Mouse (Mus musculus) adrenal gland (tissue): ENCODE results near the gene Slc22a23.

ENCODE experiments used
- intact Hi-C: fragments of 180-260 bp; cut with DNase I; formaldehyde crosslinking; loops from one replicate; pipeline ENCODE4 v1.15.1; 2025

Slc22a23 gene

DNA sequence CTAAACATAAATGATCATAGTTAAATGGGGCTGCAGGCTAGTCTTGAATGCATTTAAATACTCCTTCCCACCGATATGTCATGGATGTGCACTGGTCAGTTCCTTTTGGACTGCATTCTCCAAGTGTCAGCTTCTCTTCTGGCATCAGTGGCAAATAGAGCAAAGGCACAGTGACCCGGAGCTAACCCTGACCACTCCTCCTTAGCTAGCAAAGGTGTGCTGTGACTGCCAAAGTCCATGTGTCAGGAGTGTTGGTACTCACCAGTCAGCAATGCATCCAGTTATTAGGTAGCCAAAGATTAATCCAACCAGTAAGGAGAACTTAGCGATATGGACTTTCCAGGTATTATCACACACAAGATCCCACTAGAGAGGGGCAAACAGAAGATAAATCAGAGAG lies 40.1 kb downstream of the Slc22a23 start:
- intact Hi-C loops: no loop called here

DNA sequence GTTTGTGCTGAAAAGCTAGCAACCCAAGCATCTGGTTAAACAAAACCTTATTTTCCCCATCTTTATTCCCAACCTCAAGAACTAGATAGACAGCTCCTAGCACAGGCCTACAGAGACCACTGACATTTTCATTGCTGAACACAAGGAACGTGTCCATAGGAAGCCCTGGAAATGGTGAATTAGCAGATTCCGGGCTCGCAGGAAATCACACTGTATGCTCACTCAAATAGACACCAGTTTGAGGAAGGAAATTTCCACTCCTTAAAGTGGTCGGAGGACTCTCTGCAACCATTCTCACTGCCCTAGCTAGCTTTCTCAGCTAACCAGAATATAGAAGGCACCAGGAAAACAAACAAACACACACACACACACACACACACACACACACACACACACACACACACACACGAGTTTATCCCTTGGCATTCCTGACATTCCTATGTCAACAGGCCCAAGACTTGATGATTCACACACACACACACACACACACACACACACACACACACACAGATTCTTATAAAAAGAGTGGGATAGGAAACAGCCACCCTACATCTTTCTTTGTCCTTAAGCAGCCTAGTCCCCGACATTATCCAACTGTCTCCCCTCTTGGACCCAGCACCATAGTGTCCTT lies 41.5 kb downstream of the Slc22a23 start:
- intact Hi-C loops: no loop called here

DNA sequence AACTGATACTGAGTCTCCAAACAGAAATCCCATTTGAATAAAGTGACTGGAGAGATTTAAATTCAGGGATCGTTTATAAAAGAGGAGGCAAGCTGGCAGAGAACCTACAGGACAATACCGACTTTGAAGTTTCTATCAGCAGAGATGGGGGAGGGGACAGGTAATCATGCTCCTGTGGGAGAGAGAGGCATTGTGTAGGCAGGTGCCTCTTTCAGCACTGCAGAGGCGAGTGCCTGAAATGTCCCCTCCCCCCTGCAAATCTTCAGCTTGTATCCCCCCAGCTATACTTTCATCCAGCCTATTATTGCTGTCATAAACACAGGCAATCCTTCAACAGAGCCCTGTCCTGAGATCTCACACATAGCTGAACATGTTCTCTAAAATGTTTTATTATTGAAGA lies 43.4 kb downstream of the Slc22a23 start:
- intact Hi-C loops: no loop called here

DNA sequence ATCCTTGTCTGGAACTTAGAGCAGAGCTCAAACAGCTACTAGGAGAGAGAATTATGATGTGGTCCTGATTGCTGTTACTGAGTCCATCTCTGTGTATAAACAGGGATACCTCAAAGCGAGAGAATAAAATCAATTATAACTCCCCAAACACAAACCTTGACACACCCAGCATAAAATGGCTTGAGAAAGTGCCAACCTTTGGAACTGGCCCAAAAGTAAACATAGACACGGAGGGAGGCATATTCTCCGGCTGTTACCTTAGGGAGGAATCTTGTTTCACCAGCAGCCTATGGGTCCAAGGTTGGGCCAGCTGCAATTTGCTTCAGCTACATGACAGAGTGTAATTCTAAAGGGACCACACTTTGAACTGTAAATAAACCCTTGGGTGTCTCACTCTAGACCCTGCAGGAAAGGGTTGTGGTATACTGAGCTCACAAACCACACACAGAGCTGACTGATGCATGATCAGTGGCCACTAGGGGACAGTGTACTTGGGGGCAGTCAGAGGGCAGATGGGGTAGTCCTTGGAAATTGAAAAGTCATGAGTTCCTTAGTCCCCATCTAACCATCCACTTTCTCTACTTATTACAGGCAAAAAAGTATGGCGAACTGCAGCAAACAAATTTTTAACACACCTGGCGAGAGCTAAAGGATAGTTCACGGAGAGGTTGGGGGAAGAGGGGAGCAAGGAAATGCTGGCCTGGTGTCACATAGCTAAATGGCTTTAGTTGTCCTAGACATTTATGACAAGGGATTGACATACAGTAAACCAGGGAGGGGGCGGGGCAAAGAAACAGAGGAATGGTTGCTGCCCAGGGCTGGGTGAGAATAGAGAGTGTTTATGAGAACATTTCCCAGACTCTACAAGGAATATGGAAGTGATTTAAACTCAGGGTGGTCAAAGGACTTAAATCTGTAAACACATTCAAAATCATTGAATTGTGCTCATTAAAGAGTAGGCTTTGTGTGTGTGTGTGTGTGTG lies 45.3 kb downstream of the Slc22a23 start:
- intact Hi-C loops: no loop called here

DNA sequence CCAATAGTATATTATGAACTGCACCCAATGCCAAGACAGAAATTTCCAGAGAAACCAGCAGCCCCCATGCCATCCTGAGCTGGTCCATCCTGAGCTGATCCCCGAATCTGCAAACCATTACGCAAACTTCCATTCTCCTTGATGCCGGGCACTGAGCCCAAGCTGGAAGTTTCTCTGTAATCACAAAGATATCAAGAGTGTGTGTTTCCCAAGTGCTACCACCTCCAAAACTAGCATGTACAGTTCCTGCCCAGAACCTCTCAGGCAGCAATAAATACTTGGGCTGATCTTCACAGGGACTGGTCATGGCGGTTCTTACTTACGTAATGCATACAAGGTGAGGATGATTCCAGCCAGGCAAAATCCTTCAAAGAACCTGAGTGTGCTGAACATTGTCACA lies 46.3 kb downstream of the Slc22a23 start:
- intact Hi-C loops: no loop called here

DNA sequence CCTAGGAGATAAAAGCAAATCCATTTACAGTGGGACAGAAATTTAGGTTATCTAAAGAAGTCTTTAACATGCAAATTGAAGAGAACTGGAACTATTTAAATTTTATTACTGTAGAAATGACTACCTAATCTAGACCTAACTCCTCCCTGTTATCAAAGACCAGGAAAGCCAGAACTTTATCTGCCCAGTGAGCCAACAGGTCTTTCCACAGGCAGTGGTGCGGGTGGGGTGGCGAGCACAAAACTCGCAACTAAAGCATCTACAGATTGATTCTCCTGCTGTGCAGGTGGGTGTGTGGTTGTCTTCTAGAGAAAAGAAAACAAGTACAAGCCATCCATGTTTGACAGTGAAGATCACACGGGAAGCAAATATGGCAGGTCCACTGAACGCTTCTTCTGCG lies 46.9 kb downstream of the Slc22a23 start:
- intact Hi-C loops: no loop called here

DNA sequence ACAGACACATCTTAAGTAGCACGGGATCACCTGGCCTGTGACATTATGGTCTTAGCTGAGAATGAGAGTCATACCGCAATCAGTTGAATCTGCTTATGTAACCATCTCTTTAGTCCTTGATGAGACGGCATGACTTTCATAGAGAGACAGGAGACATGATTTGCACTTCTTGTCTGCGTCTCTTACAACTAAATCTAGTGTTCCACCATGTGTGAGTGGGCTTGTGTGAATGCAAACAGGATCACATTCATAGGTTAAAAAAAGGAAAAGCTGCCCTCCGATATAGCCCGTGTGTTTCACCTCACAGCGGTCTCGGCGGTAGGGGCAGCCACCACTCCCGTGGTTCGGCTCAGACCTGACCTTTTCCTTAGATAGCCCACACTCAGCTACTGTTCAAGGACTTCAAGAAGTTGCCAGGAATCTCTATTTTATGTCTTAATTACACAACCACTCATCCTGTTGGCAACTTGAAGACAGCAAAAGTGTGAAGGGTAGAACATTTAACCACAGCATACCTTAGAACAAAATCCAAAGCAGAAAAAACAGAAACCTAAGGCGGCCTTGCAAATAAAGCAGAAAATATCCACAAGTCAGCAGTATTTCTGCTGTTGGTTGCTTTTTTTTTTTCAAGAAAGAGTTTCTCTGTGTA lies 49.1 kb downstream of the Slc22a23 start:
- intact Hi-C loops: no loop called here

DNA sequence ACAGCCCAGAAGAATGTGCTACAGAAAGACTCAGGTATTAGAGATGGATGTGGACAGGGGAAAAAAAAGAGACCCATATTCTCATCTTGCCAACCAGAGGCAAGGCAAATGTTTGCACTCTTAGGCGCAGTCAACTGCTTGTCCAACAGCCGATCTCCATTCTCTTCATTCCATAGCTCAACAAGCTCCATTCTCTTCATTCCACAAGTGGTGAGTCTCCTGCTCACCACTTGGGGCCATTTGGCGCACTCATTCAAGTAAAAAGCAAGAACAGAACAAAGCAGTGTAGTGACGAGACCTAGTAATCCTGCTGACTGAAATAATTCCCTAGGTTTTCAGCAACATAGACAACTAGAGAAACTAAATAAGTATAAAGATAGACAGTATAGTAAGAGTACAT lies 50.8 kb downstream of the Slc22a23 start:
- intact Hi-C loops: no loop called here

DNA sequence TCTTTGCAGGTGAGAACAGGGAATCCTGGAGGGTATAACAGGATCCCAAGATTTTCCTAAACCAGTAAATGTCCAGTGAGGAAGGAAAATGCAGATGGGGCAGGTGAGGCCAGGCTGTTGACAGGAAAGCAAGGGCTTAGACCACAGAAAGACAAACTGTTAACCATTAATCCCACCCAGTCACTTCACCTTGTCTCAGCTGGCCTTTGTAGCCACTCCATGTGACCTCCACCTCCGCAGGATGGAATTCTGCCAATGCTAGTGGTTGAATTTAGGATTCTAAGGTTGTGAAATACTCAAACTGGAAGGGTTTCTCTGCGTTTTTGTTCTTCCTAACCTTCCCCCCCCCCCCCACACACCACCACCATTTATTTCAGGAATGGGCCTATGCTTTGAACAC lies 52.9 kb downstream of the Slc22a23 start:
- intact Hi-C loops: no loop called here

DNA sequence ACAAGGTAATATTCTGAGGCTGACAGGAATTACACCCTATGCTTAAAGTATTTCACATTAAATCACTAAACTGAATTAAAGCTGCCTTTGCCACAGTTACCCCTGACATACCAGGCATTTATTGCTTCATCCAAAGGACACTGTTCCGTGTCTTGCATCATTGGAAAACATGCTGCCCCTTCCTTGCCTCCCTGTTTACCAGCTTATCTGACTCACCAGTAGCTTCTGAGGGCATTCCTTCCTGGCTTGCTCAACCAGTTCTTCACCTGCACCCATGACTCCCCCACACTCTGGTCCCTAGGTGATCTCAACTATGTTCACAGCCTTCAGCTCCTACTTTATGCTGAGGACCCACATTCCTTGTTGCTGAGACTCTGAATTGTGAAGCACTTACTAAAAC lies 54.6 kb downstream of the Slc22a23 start:
- intact Hi-C loops: no loop called here

DNA sequence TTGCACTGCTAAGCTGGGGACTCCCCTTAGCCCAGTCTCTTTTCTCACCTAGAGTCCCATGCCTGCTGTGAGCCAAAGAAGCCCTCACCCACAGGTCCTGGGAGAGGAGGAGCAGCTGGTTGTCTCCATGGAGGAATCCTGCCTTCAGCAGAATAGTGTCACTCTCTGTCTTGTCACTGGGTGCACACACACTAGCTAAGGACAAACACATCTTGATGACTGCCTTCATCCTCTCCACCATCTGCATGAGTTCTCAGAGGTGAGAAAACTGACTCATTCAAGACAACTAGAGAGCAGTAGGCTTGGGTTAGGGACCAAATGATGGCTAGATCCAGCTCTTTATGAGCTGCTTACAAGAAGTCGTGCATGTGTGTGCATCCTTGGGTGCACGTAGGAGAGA lies 55.4 kb downstream of the Slc22a23 start:
- intact Hi-C loops: no loop called here

DNA sequence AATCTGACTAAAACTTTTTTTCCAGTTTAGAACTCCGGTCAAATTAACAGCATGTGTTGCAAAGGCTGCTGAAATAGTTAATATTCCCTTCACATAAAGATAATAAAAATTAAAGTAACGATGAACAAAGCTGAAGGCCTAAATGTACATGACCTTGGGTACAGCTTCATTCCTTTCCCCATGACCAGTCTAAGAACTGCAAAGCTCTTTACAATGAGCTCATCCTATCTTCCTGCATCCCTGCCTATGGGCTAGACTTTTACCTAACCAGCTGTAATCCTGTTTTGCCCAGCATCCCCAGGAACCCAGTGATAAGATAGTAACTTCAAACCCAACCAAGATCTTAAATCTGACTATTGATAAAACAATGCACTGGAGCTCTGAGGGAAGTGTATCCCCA lies 56.9 kb downstream of the Slc22a23 start:
- intact Hi-C loops: no loop called here

DNA sequence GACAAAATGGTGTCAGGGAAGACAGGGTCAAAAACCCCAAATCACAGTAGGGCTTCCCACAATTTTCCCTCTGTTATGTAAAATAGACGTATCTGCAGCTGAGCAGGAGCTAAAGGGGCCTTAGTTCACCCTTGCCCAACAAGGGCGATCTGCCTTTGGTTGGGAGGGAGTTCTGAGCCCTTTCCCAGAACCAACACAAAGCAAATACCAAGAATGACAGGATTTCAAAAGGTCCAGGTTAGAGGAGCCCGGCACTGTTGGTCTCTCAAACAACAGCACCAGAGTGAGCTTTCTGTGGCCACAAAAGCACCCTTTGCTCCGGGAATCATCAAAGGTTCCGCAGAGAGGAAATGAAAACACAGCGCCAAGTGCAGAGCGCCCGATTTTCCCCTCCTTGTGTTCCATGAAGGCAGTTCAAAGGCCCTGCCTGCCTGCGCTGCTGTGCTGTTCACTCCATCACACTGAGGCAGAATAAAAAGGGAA lies 57.3 kb downstream of the Slc22a23 start:
- intact Hi-C loops: no loop called here

DNA sequence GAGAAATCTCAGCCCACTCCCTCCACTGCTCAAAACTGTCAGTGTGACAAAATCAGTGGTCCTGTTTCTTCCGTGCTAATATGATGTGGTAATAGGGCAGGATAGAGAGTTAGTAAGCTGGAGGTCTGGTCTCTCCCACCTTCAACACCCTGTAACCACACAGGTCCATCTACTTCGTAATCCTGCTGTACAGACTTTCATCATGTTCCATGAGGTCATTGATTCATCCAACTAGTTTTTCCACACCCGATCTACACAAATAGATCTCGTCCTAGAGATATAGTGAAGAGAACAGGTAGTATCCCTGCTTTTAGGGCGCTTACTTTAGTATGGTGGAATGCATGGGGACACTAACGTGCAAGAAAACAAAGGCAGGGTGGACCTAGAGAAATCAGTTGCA lies 63.6 kb downstream of the Slc22a23 start:
- intact Hi-C loops: no loop called here

DNA sequence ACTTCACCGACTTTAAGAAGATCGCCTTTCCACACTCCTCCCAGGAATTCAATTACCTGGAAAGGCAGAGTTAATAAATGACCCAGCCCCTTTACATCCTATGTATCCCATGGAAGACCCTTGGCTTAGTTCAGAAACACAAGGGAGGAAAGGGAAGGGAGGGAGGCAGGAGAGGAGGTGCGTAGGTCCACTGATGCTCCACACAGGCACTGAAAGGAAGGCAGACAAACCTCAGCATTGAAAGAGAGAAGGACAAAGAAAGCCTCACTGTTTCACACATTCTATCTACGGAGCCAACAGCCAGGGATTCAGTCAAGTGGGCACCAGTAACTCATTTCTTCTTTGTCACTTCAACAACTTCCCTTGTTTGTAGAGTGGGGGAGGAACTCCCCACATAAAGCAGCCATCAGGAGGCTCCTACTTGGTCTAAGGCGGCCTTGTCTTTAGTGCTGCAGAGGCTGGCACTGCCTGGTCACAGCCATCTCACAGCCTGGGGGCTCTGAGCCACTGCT lies 66.2 kb downstream of the Slc22a23 start:
- intact Hi-C loops: no loop called here

DNA sequence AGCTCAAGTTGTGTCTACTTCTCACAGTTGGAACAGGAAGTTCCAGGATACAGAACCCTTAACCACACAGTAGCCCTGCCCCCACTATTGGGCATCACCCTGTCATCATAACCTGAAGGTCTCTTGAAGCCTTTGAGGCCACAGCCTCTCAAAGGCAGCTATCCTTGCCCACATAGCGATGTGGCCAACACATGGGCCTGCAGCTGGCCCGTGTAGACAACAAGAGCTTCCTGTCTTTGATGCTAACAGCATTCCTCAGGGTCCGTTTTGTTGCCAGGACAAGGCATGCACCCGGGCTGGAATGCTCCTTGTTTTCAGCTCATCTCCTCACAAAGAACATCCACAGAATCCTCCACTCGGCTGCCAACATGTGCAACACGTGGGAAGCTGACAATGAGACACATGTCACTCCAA lies 66.7 kb downstream of the Slc22a23 start:
- intact Hi-C loops: no loop called here

DNA sequence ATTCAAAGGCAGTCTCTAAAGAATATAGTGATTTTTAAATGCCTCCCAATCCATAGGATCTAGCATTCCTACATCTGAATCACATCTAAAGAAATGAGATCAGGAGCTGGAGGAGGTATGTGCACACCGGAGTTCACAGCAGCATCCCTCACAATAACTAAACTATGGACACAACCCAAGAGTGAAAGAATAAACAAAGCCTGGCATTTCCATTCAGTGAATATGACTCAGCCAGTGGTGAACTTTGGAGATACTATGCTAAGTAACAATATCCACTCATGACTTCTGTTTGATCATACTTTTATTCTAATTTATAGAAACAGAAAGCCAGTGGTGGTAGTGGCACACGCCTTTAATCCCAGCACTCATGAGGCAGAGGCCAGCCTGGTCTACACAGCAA lies 67.4 kb downstream of the Slc22a23 start:
- intact Hi-C loops: no loop called here

DNA sequence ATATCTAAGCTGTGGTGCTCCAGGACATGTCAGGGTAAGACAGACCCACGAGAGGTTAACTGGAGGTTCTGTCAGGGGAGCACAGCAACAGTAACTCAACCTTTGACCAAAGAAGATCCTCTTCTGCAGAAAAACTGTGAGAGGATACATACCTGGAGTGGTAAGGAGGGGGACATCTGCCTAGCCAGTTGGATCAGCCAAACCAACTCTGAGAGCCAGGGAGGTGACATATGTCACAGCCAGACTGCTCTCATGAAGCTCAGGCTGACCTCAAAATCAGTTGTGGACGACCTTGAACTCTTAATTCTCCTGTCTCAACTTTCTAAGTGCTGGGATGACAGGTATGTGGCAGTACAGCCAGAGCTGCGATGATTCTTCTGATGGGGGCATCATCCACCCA lies 68.0 kb downstream of the Slc22a23 start:
- intact Hi-C loops: no loop called here

DNA sequence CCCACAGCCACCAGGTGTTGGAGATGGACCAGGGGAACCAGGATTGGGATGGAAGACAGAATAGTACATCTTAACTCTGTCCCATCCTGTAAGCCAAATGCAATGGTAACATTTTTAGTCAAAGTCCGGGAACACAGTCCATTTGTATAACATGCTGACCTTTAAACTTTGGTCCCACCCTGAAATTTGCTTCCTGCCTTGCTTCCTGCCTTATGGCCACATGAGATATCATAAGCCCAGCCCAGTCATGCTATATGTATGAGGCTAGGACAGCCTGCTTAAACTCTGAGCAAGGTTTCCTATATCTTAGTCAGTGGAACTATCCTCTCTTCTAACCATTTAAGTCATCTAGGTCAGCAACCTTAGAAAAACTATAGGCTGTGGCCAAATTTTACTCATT lies 70.1 kb downstream of the Slc22a23 start:
- intact Hi-C loops: no loop called here

DNA sequence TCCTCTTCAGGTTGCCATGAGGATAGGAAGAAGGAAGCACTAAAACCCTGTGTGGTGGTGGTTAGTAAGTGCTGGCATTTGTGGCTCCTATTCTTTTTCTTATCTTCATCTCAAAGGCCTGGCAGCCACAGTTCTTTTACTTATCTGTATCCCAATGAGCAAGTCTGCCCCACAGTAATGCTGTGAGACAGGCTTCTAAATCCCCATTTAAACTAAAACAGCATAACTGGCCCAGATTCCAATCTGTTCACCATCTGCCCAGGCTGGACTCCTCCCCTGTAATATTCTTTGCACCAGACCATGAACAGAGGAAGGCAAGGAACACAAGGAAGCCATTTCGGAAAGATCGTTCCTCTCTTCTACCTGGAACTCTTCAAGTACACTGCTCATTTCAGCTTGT lies 70.6 kb downstream of the Slc22a23 start:
- intact Hi-C loops: no loop called here

DNA sequence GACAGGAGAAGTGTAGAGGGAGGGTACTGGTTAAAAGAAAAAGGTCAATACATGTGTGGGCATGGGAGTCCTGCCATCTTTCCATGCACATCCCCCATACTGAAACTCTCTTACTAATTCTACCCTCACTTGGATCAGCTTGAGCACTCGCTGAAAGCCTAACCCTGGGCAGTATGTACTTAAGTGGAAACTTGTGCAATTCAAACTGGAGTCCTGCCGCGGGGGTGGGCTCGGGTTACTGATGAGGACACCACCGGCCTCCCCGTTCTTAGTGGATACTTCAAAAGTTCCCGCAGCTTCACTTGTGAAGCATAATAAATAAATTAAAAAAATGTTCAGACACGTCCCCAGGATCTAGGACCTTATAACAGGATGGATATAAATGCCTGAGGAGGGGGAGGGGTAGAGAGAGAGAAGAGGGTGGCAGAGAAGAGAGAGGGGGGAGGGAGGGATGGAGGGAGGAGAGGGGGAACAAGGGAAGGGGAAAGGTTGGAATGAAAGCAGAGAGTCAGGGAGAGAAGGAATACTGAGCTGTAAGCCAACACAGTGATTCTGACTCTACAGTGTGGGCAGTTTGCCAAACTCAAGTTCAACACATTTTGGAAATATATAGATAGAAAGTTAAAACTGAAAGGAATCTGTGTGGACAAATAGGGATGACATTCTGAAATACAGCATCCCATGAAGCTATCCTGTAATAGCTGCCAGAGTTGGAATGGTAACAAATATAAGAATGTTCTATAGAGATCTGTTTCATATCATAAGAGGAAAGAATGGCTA lies 72.5 kb downstream of the Slc22a23 start:
- intact Hi-C loops: no loop called here
